Mouse (Mus musculus) forebrain, embryonic 16.5 days (tissue): ENCODE measurements around the gene Rpp25l. TPM values are rescaled to one million over a fixed set of nuclear protein-coding genes. Genes with fewer than 3 reads are reported as not detected.
"Not testable (repeated sequence)": the region's sequence is repeated elsewhere in the genome, so short reads cannot be mapped to it uniquely, and the experiment has no call there.

Experiments
- ATAC-seq: fragments of 200-750 bp; cut with Nextera tagmentation; 2 replicates; pipeline ENCODE4 v1.8.0; 2017; ENCODE audit warnings: mild to moderate bottlenecking, moderate library complexity
- H3K27ac ChIP-seq: fragments of 300-500 bp; sonication (generic); 2 replicates; pipeline ENCODE4 v1.5.1; 2014; ENCODE audit warnings: low read length, control low read depth
- H3K27me3 ChIP-seq: fragments of 300-500 bp; sonication (generic); replicated peaks from 2 replicates; pipeline ENCODE4 v1.6.1; 2014; ENCODE audit warnings: low read length; ENCODE audit not compliant: control insufficient read depth, insufficient read depth
- H3K36me3 ChIP-seq: fragments of 300-500 bp; sonication (generic); 2 replicates; pipeline ENCODE4 v1.6.1; 2014; ENCODE audit not compliant: control insufficient read depth, insufficient read depth
- H3K4me1 ChIP-seq: fragments of 300-500 bp; sonication (generic); replicated peaks from 2 replicates; pipeline ENCODE4 v1.6.1; 2014; ENCODE audit warnings: low read length; ENCODE audit not compliant: control insufficient read depth, insufficient read depth
- H3K4me2 ChIP-seq: fragments of 300-500 bp; sonication (generic); 2 replicates; pipeline ENCODE4 v1.6.1; 2014; ENCODE audit warnings: mild to moderate bottlenecking, low read length, control low read depth
- H3K4me3 ChIP-seq: fragments of 300-500 bp; sonication (generic); replicated peaks from 2 replicates; pipeline ENCODE4 v1.5.1; 2014; ENCODE audit warnings: mild to moderate bottlenecking, low read length, control low read depth
- H3K9ac ChIP-seq: fragments of 300-500 bp; sonication (generic); replicated peaks from 2 replicates; pipeline ENCODE4 v1.6.1; 2014; ENCODE audit warnings: low read depth, low read length, control low read depth
- H3K9me3 ChIP-seq: fragments of 300-500 bp; sonication (generic); 2 replicates; pipeline ENCODE4 v1.6.1; 2016; ENCODE audit warnings: low read length; ENCODE audit not compliant: control insufficient read depth
- WGBS: fragments of 180-500 bp; shearing (Covaris S2); extraction: QIAGEN DNeasy Blood & Tissue Kit; methylation state at CpG from one replicate; pipeline ENCODE4 v1.1.7; 2014; 5-methylcytosine and 5-hydroxymethylcytosine counted together
- polyA plus RNA-seq: library from polyadenylated mRNA; unstranded; fragments of >200 nt; fragmentation: Nextera tagmentation; extraction: Ambion mirVana; gene quantifications from 2 replicates; pipeline ENCODE4 v1.2.1, GENCODE M21; 2015

Gene Rpp25l
- polyA plus RNA-seq, 1 experiment from 2014 or later = 60.5 TPM

GRCm38 (mm10) chr4:41705922-41706754, 7.2 kb downstream of the Rpp25l start:
- no peak overlapping the region for H3K9ac ChIP-seq
- H3K9me3 ChIP-seq = no peaks in the 10 kb centered on the region
- ATAC-seq = no peak
- H3K27ac ChIP-seq = no peak overlapping the region
- H3K27me3 ChIP-seq = no peaks in the 10 kb centered on the region
- WGBS = 39% methylated on average over 19 of the region's 19 CpGs
- no peak overlapping the region for H3K4me3 ChIP-seq
- peaks cover 30% of the 10 kb centered on the region for H3K4me1 ChIP-seq
- H3K36me3 ChIP-seq = no peaks in the 10 kb centered on the region
- peak overlapping the region; percentile 38 for H3K4me2 ChIP-seq

- Histone ChIP-seq H3K9ac (no peak overlapping the region), H3K27ac (no peak overlapping the region), H3K9me3 (no peaks in the 10 kb centered on the region), H3K36me3 (no peaks in the 10 kb centered on the region), H3K4me3 (no peak overlapping the region), H3K4me2 (no peak overlapping the region), H3K4me1 (peaks cover 27% of the 10 kb centered on the region), H3K27me3 (no peaks in the 10 kb centered on the region)
- ATAC-seq = no peak
- WGBS = 13% methylated on average over 5 of the region's 5 CpGs
These were observed 8.7 kb downstream of the Rpp25l start for GRCm38 (mm10) chr4:41704651-41705050.

DNA sequence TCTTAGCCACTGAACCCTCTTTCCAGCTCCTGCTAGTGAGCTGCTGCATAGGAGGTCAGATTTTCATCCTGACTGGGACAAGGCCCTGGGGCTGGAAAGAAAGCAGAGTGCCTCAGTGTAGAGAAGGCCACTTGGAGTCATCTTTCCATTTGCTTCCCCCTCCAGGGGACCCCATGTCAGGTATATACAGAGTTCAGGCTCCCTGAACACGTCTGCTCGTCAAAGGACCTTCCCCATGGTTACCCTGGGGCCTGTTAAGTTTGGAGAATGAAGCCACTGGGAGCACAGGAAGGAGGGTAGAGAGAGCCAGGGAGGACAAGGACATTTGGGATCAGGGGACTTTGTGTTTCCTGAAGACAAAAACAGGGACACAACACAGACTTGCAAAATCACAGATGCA, 11.1 kb downstream of the Rpp25l start:
- 62% methylated on average over 2 of the region's 2 CpGs for WGBS
- not testable (repeated sequence) for H3K9ac ChIP-seq, H3K27ac ChIP-seq, H3K9me3 ChIP-seq, H3K4me3 ChIP-seq, H3K27me3 ChIP-seq, ATAC-seq, H3K4me2 ChIP-seq, H3K36me3 ChIP-seq
- H3K4me1 ChIP-seq = peaks cover 14% of the 10 kb centered on the region

DNA sequence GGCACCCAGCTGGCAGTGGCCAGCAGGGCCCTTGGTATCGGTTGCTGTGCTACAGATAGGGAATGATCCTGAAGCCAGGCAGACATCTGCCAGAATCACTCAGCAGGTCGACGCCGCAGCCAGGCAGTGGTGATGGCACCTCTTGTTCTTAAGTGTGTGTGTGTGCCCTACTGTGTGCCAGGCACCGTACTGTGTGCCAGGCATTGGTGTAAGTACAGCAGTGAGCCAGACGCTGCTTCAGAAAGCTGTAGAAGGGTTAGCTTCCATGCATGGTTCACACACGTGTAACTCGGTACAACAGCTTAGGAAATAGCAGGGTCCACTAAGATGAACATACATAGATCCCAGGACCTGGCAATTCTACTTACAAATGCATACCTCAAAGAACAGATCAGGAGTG, 13.1 kb downstream of the Rpp25l start:
- not testable (repeated sequence) for H3K27ac ChIP-seq, H3K4me2 ChIP-seq, H3K4me1 ChIP-seq, H3K9ac ChIP-seq, H3K27me3 ChIP-seq, H3K9me3 ChIP-seq, H3K4me3 ChIP-seq, H3K36me3 ChIP-seq, ATAC-seq
- WGBS = 66% methylated on average over 2 of the region's 8 CpGs

- not testable (repeated sequence) for H3K4me2 ChIP-seq, H3K4me3 ChIP-seq, H3K27ac ChIP-seq, ATAC-seq, H3K9ac ChIP-seq, H3K36me3 ChIP-seq, H3K27me3 ChIP-seq, H3K9me3 ChIP-seq, H3K4me1 ChIP-seq
- whole genome bisulfite sequencing = 93% methylated on average over 9 of the region's 10 CpGs
These were observed 13.6 kb downstream of the Rpp25l start, which contains the start of gene Il11ra1 for GRCm38 (mm10) chr4:41699783-41700182. Il11ra1 (plus strand) TSS chr4:41699989.

GRCm38 (mm10) chr4:41698421-41699016, 14.8 kb downstream of the Rpp25l start:
- not testable (repeated sequence) for H3K4me1 ChIP-seq, H3K27me3 ChIP-seq, H3K27ac ChIP-seq, H3K9me3 ChIP-seq, H3K4me2 ChIP-seq, H3K9ac ChIP-seq, ATAC-seq, H3K4me3 ChIP-seq, H3K36me3 ChIP-seq
- 5% methylated on average over 20 of the region's 32 CpGs for WGBS

DNA sequence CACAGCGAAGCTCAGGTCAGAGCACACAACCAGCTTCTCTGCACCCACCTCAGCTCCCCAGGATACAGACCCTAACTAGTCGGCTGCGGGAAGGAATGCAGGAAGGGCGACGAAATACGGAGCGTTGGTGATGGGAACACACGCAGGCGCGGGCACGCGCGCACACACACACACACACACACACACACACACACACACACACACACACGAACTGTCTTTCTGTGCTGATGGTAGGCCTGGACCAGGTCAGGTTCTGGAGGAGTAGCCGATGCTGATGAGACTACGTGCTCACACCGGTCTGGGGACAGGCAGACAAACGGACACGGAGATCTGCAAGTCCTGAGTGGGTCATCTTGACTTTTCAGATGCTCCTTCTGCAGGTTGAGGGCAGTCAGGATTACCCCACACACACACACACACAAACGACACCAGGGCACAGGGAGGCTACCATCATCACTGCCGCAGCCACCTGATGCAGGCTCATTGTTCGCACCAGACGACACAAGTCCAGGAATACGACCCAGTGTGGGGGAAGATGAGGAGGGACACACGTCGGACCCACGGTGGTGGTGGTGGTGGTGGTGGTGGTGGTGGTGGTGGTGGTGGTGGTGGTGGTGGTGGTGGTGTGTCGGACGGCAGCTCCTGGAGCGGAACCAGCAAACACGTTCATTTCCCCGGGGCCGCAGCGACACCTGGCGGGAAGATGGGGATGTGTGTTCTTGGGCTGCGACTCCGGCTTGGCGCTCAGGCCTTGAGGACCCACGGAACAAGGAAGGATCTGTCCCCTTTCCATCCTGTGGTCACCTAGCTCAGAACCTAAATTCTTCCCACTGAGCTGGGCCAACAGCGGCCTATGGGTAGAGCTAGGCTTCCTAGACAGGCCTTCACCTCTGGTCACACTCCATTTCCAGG, 16.1 kb downstream of the Rpp25l start, which contains the start of gene Cntfr:
Gene Cntfr, minus strand, starts transcription at position 160 of the 912 bp plus-strand sequence.
- not testable (repeated sequence) for H3K4me1 ChIP-seq, H3K27ac ChIP-seq, H3K4me2 ChIP-seq, H3K36me3 ChIP-seq, H3K27me3 ChIP-seq, H3K9me3 ChIP-seq, H3K4me3 ChIP-seq, H3K9ac ChIP-seq
- ATAC-seq = 0 out of 2 replicates have a peak, but pooled peaks have one; percentile 28
- WGBS = 20% methylated on average over 30 of the region's 40 CpGs

DNA sequence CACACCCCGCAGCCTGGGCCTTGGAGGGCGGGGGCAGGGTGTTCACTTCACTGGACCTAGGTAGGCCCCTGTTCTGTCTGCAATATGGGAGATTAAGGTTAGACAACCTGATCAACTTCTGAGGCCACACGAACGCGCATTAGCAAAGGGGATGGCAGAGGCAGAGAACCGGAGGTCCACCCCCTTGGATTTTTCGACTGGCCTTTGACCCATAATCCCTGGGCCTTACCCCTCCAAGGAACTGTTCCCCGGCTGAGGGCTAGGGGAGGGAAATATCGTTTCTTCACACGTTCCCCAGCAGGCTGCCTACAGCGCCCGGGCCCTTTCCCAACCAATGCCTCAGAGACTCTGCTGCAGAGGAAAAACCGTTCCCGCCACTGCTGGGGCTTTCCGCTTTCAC, 16.9 kb downstream of the Rpp25l start:
- H3K27me3 ChIP-seq, H3K36me3 ChIP-seq, H3K27ac ChIP-seq, ATAC-seq, H3K4me1 ChIP-seq, H3K4me2 ChIP-seq, H3K9ac ChIP-seq, H3K4me3 ChIP-seq, H3K9me3 ChIP-seq: not testable (repeated sequence)
- 16% methylated on average over 12 of the region's 15 CpGs for WGBS

- not testable (repeated sequence) for H3K9me3 ChIP-seq, ATAC-seq, H3K4me1 ChIP-seq, H3K9ac ChIP-seq, H3K27me3 ChIP-seq, H3K27ac ChIP-seq, H3K36me3 ChIP-seq
- WGBS = 4% methylated on average over 12 of the region's 38 CpGs
- H3K4me2 ChIP-seq = peak overlapping the region; percentile 25; the same call in 1 of the 2 replicates
- peak overlapping the region; percentile 25; the same call in 1 of the 2 replicates for H3K4me3 ChIP-seq
These were observed 17.5 kb downstream of the Rpp25l start for GRCm38 (mm10) chr4:41695800-41696199.
